Mouse (Mus musculus): ENCODE measurements around the gene Scgb1b18.
"Not testable (repeated sequence)": the region's sequence is repeated elsewhere in the genome, so short reads cannot be mapped to it uniquely, and the experiment has no call there.

Scgb1b18 gene

DNA sequence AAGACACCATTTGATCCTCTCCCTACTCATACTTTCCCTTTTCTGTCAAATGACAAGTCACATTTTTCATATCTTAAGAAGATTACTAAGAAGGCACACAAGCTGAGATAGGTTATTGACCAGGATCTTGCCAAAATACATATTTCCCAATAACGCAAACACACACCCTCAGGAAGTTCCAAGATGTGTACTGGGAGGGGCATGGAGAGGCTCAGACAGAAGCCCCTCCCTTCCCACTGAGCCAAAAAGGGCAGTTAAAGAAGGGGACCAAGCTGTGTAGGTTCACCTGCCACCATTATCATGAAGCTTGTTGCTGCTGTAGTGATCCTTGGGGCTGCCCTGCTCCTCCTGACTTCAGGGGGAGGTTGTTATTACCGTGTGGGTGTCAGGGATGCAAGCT lies at the start of gene Scgb1b18:
Gene Scgb1b18 (plus strand): TSS at position 301 of the 400 bp plus-strand sequence.
- DNase-seq (ENCODE audit: extremely low read depth, low read depth, low spot score): not testable (repeated sequence)

DNA sequence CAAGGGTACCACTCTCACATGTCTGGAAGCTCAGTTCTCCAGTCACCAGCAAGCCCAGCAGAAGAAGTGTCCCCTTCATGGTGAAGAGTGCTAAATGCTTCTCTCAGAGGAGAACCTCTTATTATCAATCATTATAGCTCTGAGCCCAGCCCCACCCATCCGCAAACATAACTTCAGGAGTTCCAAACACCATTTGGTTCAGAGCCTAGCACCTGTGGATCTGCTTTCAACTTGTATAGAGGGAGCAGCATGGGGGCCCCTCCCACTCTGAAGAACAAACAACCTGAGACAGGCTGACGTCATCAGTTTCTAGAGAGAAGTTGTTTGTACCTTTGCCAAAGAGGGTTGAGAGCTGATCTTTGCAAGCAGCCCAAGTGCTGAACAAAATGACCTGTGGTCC lies 11.6 kb upstream of the Scgb1b18 start, which contains the start of gene Scgb2b18:
Gene Scgb2b18 (minus strand): TSS at position 101 of the 400 bp plus-strand sequence.
- not testable (repeated sequence) for DNase-seq (ENCODE audit: extremely low read depth, low read depth, low spot score)
